Mouse (Mus musculus) kidney, embryonic 16.5 days (tissue): ENCODE results near the gene Bmpr1b. TPM values are rescaled to one million over a fixed set of nuclear protein-coding genes. Genes with fewer than 3 reads are reported as not detected.

Source experiments
- ATAC-seq: fragments of 200-750 bp; cut with Nextera tagmentation; 2 replicates; pipeline ENCODE4 v1.8.0; 2017; ENCODE audit warnings: moderate TSS enrichment; ENCODE audit not compliant: low FRiP score, low TSS enrichment
- H3K27ac ChIP-seq: fragments of 300-500 bp; sonication (generic); 2 replicates; pipeline ENCODE4 v1.5.1; 2014; ENCODE audit warnings: low read length
- H3K27me3 ChIP-seq: fragments of 300-500 bp; sonication (generic); 2 replicates; pipeline ENCODE4 v1.6.1; 2014; ENCODE audit warnings: low read length, control low read depth, mixed read lengths; ENCODE audit not compliant: insufficient read depth
- H3K36me3 ChIP-seq: fragments of 300-500 bp; sonication (generic); 2 replicates; pipeline ENCODE4 v1.6.1; 2014; ENCODE audit warnings: low read length, control low read depth, mixed read lengths; ENCODE audit not compliant: insufficient read depth
- H3K4me1 ChIP-seq: fragments of 300-500 bp; sonication (generic); 2 replicates; pipeline ENCODE4 v1.6.1; 2014; ENCODE audit warnings: low read length, control low read depth, mixed read lengths; ENCODE audit not compliant: insufficient read depth
- H3K4me2 ChIP-seq: fragments of 300-500 bp; sonication (generic); replicated peaks from 2 replicates; pipeline ENCODE4 v1.6.1; 2014; ENCODE audit warnings: low read depth, low read length
- H3K4me3 ChIP-seq: fragments of 300-500 bp; sonication (generic); 2 replicates; pipeline ENCODE4 v1.5.1; 2014; ENCODE audit warnings: mild to moderate bottlenecking, low read length
- H3K9ac ChIP-seq: fragments of 300-500 bp; sonication (generic); replicated peaks from 2 replicates; pipeline ENCODE4 v1.6.1; 2014; ENCODE audit warnings: low read length
- H3K9me3 ChIP-seq: fragments of 300-500 bp; sonication (generic); 2 replicates; pipeline ENCODE4 v1.6.1; 2016; ENCODE audit warnings: low read length, control low read depth
- WGBS: fragments of 180-500 bp; shearing (Covaris S2); extraction: QIAGEN DNeasy Blood & Tissue Kit; methylation state at CpG from one replicate; pipeline ENCODE4 v1.1.7; 2014; 5-methylcytosine and 5-hydroxymethylcytosine counted together
- polyA plus RNA-seq: library from polyadenylated mRNA; unstranded; fragments of >200 nt; fragmentation: Nextera tagmentation; extraction: Ambion mirVana; gene quantifications from 2 replicates; pipeline ENCODE4 v1.2.1, GENCODE M21; 2015

Gene Bmpr1b
- polyA plus RNA-seq, 1 experiment from 2014 or later = 8.8 TPM

GRCm38 (mm10) chr3:142050681-142051080 lies 118.5 kb downstream of the Bmpr1b start:
- no peak overlapping the region for H3K4me3 ChIP-seq
- no peaks in the 10 kb centered on the region for H3K27me3 ChIP-seq
- ATAC-seq = no peak
- H3K4me2 ChIP-seq = no peak overlapping the region
- H3K4me1 ChIP-seq = no peaks in the 10 kb centered on the region
- no peaks in the 10 kb centered on the region for H3K36me3 ChIP-seq
- no peak overlapping the region for H3K9ac ChIP-seq
- no peaks in the 10 kb centered on the region for H3K9me3 ChIP-seq
- no peak overlapping the region for H3K27ac ChIP-seq
- 95% methylated on average over 2 of the region's 2 CpGs for WGBS

DNA sequence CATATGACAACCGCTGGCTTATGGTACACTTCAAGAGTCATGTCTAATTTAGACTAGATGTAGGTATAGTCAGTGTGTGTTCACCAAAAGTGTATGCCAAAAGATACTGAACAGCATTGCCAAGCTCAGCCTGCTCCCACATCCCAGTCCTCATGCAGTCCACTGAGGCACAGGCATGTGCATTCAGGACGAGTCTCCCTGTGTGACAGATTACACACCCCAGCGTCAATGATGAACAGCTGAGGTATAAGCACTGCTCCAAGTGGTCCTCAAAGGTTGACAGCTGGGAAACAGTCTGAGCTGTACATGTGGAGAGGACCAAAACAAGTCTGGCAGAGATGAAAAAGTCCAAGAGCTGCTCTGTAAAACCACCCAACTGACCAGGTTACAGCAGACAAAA lies 119.6 kb downstream of the Bmpr1b start:
- no peak for ATAC-seq
- no peak overlapping the region for H3K9ac ChIP-seq

GRCm38 (mm10) chr3:142049093-142049492 lies 120.1 kb downstream of the Bmpr1b start:
- WGBS = 75% methylated on average over 5 of the region's 5 CpGs
- H3K9ac ChIP-seq = no peak overlapping the region
- no peak overlapping the region for H3K4me3 ChIP-seq
- no peaks in the 10 kb centered on the region for H3K27me3 ChIP-seq
- ATAC-seq = no peak
- no peaks in the 10 kb centered on the region for H3K9me3 ChIP-seq
- no peaks in the 10 kb centered on the region for H3K4me1 ChIP-seq
- no peaks in the 10 kb centered on the region for H3K36me3 ChIP-seq
- H3K4me2 ChIP-seq = no peak overlapping the region
- H3K27ac ChIP-seq = no peak overlapping the region

More for the DNA sequence above, 119.6 kb downstream of the Bmpr1b start:
- H3K27me3 ChIP-seq = no peaks in the 10 kb centered on the region
- H3K9me3 ChIP-seq = no peaks in the 10 kb centered on the region
- WGBS = 85% methylated on average over 3 of the region's 3 CpGs
- H3K36me3 ChIP-seq = no peaks in the 10 kb centered on the region
- no peak overlapping the region for H3K27ac ChIP-seq
- no peak overlapping the region for H3K4me2 ChIP-seq
- no peaks in the 10 kb centered on the region for H3K4me1 ChIP-seq
- H3K4me3 ChIP-seq = no peak overlapping the region

DNA sequence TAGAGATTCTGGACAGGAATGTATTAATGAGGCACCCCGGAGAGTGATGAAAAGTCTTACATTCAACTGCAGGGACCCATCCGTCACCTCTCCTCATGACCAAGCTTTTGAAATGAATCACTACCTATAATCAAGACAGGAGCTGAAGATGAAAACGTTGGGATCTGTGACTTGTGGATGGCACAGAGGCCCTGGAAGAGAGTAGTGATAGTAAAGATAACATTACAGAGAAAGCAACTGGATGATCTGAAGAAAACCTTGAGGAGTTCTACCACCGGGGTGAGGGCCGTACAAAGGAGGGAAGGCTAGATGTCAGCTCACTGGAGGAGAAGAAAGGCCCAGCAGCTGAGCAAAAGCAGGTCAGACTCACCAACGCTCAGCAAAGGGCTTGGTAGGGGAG lies 120.7 kb downstream of the Bmpr1b start:
- Histone ChIP-seq H3K9me3 (no peaks in the 10 kb centered on the region), H3K4me3 (no peak overlapping the region), H3K9ac (no peak overlapping the region), H3K27me3 (no peaks in the 10 kb centered on the region), H3K27ac (no peak overlapping the region), H3K4me2 (no peak overlapping the region), H3K4me1 (no peaks in the 10 kb centered on the region), H3K36me3 (no peaks in the 10 kb centered on the region)
- 71% methylated on average over 6 of the region's 6 CpGs for WGBS
- ATAC-seq = no peak

GRCm38 (mm10) chr3:142043463-142043862 lies 125.8 kb downstream of the Bmpr1b start:
- H3K9ac ChIP-seq = no peak overlapping the region
- H3K36me3 ChIP-seq = no peaks in the 10 kb centered on the region
- no peak overlapping the region for H3K27ac ChIP-seq
- no peaks in the 10 kb centered on the region for H3K4me1 ChIP-seq
- no peak overlapping the region for H3K4me3 ChIP-seq
- no peak overlapping the region for H3K4me2 ChIP-seq
- ATAC-seq = no peak
- no peaks in the 10 kb centered on the region for H3K9me3 ChIP-seq
- H3K27me3 ChIP-seq = no peaks in the 10 kb centered on the region
- WGBS = 43% methylated on average over 2 of the region's 2 CpGs

GRCm38 (mm10) chr3:142043006-142043405 lies 126.2 kb downstream of the Bmpr1b start:
- ATAC-seq = no peak
- 59% methylated on average over 5 of the region's 5 CpGs for WGBS
- H3K4me2 ChIP-seq = no peak overlapping the region

DNA sequence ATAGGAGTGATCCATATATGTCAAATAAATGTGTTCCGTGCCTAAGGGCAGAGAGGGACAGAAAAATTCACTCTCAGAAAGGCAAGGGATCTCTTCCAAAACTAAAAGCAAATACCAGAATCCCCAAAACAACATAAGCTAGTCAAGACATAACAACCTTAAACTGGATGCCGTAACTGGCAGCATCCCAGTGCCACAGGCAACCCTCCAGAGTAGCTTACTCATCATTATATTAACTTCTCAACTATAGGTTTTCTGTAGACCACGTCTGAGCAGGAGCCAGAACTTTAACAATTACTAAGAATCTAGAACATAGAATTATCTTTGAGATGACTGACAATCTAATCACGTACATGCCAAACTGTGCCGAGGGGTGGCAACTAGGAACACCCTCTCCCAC lies 128.9 kb downstream of the Bmpr1b start:
- H3K27me3 ChIP-seq = no peaks in the 10 kb centered on the region
- no peaks in the 10 kb centered on the region for H3K36me3 ChIP-seq
- no peak overlapping the region for H3K4me2 ChIP-seq
- H3K27ac ChIP-seq = no peak overlapping the region
- H3K9ac ChIP-seq = no peak overlapping the region
- H3K4me3 ChIP-seq = no peak overlapping the region
- ATAC-seq = no peak
- 93% methylated on average over 5 of the region's 5 CpGs for WGBS
- H3K4me1 ChIP-seq = no peaks in the 10 kb centered on the region
- H3K9me3 ChIP-seq = no peaks in the 10 kb centered on the region

More at GRCm38 (mm10) chr3:142043006-142043405, 126.2 kb downstream of the Bmpr1b start:
- no peaks in the 10 kb centered on the region for H3K36me3 ChIP-seq
- no peaks in the 10 kb centered on the region for H3K27me3 ChIP-seq
- H3K9ac ChIP-seq = no peak overlapping the region
- no peaks in the 10 kb centered on the region for H3K4me1 ChIP-seq
- no peaks in the 10 kb centered on the region for H3K9me3 ChIP-seq
- H3K4me3 ChIP-seq = no peak overlapping the region
- H3K27ac ChIP-seq = no peak overlapping the region

- Histone ChIP-seq H3K27ac (peak overlapping the region; percentile 63; the same call in 1 of the 2 replicates), H3K4me1 (peaks cover 15% of the 10 kb centered on the region), H3K9me3 (no peaks in the 10 kb centered on the region), H3K9ac (no peak overlapping the region), H3K27me3 (no peaks in the 10 kb centered on the region), H3K4me3 (no peak overlapping the region), H3K36me3 (no peaks in the 10 kb centered on the region), H3K4me2 (no peak overlapping the region)
- WGBS = 32% methylated on average over 4 of the region's 4 CpGs
- ATAC-seq = peak; percentile 77; the same call in 1 of the 2 replicates
Observed at GRCm38 (mm10) chr3:142034160-142034559, 135.1 kb downstream of the Bmpr1b start.

GRCm38 (mm10) chr3:142019716-142020115 lies 149.5 kb downstream of the Bmpr1b start:
- H3K9me3 ChIP-seq = no peaks in the 10 kb centered on the region

DNA sequence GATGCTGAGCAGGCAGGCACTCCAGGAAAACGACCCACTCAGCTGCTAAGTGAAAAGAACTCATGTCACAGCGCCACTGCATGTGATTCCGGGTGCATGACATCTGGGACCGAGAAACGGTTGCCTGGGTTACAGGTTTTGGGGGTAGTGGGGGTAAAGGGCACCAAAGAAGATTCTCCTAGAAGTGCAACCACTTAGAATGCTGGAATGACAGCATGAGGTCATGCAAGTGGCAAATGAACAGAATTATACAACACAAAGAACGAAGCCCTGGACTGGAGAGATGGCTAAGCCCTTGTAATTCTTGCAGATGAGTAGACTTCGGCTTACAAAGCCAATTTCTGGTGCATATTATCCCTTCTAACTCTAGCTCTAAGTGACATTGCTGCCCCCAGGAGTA lies 184.7 kb downstream of the Bmpr1b start:
- Histone ChIP-seq H3K27me3 (no peaks in the 10 kb centered on the region), H3K4me2 (no peak overlapping the region), H3K4me3 (no peak overlapping the region), H3K36me3 (no peaks in the 10 kb centered on the region), H3K9ac (no peak overlapping the region), H3K4me1 (peaks cover 9% of the 10 kb centered on the region), H3K9me3 (no peaks in the 10 kb centered on the region), H3K27ac (no peak overlapping the region)
- no peak for ATAC-seq
- WGBS = 78% methylated on average over 7 of the region's 7 CpGs

More at GRCm38 (mm10) chr3:142019716-142020115, 149.5 kb downstream of the Bmpr1b start:
- Histone ChIP-seq H3K4me1 (0 out of 2 replicates have a peak, but pooled peaks cover 6% of the 10 kb centered on the region), H3K9ac (no peak overlapping the region), H3K27me3 (no peaks in the 10 kb centered on the region), H3K36me3 (no peaks in the 10 kb centered on the region), H3K4me3 (no peak overlapping the region), H3K4me2 (no peak overlapping the region), H3K27ac (no peak overlapping the region)
- ATAC-seq = no peak
- WGBS = 48% methylated on average over 7 of the region's 7 CpGs
